Mouse (Mus musculus) spleen, adult 2 months (tissue): ENCODE data around the gene Mthfd1. TPM values are rescaled to one million over a fixed set of nuclear protein-coding genes. Genes with fewer than 3 reads are reported as not detected.

Source experiments
- DNase-seq, 2 experiments: peaks; one replicate each; pipeline versions ENCODE4 v3.0.0 to v3.0.0-alpha.2; 2012 to 2021; ENCODE audit warnings: low spot score in 2 of 2, low read depth in 1 of 2
- H3K27ac ChIP-seq: fragments of 200-500 bp; 2 replicates; pipeline ENCODE4 v1.5.1; 2012; ENCODE audit warnings: low read length, inconsistent platforms; ENCODE audit not compliant: insufficient read depth
- H3K27me3 ChIP-seq: fragments of 200-500 bp; 2 replicates; pipeline ENCODE4 v1.6.1; 2012; ENCODE audit warnings: mild to moderate bottlenecking, moderate library complexity, low read length, inconsistent platforms; ENCODE audit not compliant: control insufficient read depth, insufficient read depth
- H3K36me3 ChIP-seq: fragments of 200-500 bp; 2 replicates; pipeline ENCODE4 v1.6.1; 2012; ENCODE audit warnings: mild to moderate bottlenecking, low read length, inconsistent platforms; ENCODE audit not compliant: control insufficient read depth, insufficient read depth
- H3K4me1 ChIP-seq: fragments of 200-500 bp; 2 replicates; pipeline ENCODE4 v1.6.1; 2011; ENCODE audit warnings: inconsistent platforms; ENCODE audit not compliant: control insufficient read depth, insufficient read depth, insufficient read length
- H3K4me3 ChIP-seq: fragments of 200-500 bp; 2 replicates; pipeline ENCODE4 v1.5.1; 2011; ENCODE audit warnings: mild to moderate bottlenecking, inconsistent platforms; ENCODE audit not compliant: insufficient read depth, insufficient read length; ENCODE audit errors: extremely low read depth
- CTCF ChIP-seq: fragments of 200-500 bp; IDR thresholded peaks from 2 replicates; pipeline ENCODE4 v1.5.1; 2011; ENCODE audit warnings: mild to moderate bottlenecking, inconsistent platforms; ENCODE audit not compliant: insufficient read depth, insufficient read length, insufficient replicate concordance; ENCODE audit errors: extremely low read depth
- POLR2A ChIP-seq: fragments of 200-500 bp; IDR thresholded peaks from 2 replicates; pipeline ENCODE4 v1.6.1; 2011; ENCODE audit warnings: low read depth, low read length, inconsistent platforms
- WGBS: fragments of 180-500 bp; shearing (Covaris S2); methylation state at CpG from one replicate; pipeline ENCODE4 v1.1.7; 2018; 5-methylcytosine and 5-hydroxymethylcytosine counted together
- polyA plus RNA-seq: library from polyadenylated mRNA; depleted of rRNA; stranded (reverse); fragments of >200 nt; gene quantifications from 2 replicates; pipeline ENCODE4 v1.2.3, GENCODE M21; 2012

Mthfd1 gene
- polyA plus RNA-seq, 1 experiment = 17.3 TPM

DNA sequence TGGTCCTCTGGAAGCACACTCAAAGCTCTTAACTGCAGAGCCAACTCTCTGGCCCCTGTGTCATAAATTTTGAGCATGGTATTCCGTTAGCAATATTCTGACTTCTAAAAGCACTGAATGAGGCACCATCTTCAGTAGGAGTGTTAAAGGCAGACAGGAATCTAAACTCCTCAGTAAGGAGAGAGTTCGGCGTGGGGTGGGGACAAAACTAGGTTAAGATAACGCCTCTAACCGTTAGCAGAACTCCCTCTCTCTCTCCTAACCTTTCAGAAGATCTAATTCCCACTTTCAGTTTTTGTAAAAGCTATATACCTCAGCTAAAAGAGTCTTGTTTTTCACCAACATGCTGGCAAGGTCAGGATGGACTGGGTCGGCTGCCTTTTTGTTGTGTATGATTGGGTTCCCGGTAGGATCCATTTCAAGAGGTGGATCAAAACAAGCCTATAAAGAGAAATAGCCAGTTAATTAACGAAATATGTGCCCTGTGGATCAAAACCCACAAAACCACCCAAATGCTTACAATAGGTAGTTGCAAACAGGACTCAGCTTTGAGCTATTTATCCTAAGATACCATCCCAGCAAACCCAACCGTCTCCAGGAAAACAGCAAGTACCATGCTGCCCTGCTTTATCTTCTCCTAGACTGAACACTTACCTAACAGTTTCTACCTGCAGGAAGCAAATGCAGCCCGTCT, 15.8 kb upstream of the Mthfd1 start:
- TF ChIP-seq CTCF (no peak), POLR2A (no peak)
- no peak overlapping the region for H3K27ac ChIP-seq

DNA sequence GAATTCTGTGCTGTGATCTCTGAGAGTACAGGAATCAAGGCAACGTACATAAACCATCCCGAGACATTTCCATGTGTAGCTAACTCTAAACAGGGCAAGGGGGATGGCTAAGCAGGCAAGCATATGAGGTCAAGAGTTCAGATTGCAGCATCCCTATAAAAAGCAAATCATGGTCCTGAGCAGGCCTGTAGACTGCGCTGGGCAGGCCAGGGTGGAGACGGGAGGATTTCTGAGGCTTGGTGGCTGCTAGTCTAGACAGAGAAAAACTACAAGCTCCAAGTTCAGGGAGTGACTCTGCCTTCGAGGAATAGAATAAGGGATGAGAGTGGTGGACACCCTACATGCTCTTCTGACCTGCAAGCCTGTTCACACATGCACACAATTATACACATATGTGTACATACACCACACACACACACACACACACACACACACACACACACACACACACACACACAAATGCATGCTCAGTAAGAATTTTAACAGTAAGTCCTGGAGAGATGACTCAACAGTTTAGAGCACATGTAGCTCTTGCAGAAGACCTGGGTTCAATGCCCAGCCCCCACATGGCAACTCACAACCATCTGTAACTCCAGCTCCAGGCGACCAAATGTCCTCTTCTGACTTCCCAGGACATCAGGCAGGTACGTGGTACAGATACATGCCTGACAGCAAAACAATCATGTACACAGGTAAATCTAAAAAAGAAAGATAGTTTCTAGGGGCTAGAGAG, 15.1 kb upstream of the Mthfd1 start:
- H3K27me3 ChIP-seq = no peaks in the 10 kb centered on the region
- no peaks in the 10 kb centered on the region for H3K36me3 ChIP-seq
- H3K4me1 ChIP-seq = no peaks in the 10 kb centered on the region
- no peak overlapping the region for H3K27ac ChIP-seq
- no peak for DNase-seq
- 87% methylated on average over 7 of the region's 7 CpGs for WGBS
- TF ChIP-seq CTCF (no peak), POLR2A (no peak)
- no peak overlapping the region for H3K4me3 ChIP-seq

More for the DNA sequence above, 15.8 kb upstream of the Mthfd1 start:
- no peak overlapping the region for H3K4me3 ChIP-seq
- no peaks in the 10 kb centered on the region for H3K4me1 ChIP-seq
- no peaks in the 10 kb centered on the region for H3K27me3 ChIP-seq
- DNase-seq = no peak
- 78% methylated on average over 10 of the region's 10 CpGs for WGBS
- H3K36me3 ChIP-seq = no peaks in the 10 kb centered on the region

DNA sequence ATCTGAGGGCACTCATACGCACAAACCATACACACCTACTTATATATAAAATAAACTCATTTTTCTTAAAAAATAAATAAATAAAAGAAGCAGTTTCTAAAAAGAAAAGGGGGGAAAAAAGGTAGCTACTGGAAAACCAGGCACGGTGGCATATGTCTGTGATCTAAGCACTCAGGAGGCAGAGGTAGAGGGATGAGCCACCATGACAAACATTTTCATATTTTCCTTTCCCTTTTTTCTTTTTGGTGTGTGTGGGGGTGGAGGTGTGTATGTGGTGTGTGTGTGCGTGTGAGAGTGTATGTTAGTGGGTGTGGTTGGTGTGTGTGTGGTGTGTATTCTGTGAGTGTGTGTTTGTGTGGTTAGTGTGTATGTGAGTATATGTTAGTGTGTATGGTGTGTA, 14.4 kb upstream of the Mthfd1 start:
- 71% methylated on average over 3 of the region's 3 CpGs for WGBS
- Histone ChIP-seq H3K36me3 (no peaks in the 10 kb centered on the region), H3K27ac (no peak overlapping the region)

DNA sequence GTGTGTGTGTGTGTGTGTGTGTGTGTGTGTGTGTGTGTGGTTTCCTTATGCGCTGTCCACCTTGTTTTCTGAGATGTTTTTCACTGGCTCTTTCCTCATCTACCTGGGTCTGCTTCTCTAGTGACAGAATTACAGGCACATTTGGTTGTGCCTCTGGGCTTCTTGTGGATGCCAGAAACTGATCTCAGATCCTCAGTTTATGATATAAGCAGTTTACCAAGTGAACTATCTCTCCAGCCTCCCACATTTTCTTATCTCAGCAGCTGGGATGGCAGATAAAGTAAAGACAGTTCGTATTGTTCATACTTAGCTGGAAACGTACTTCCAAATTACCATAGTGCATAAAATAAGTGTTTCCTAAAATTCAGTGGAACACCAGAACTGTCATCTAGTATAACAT, 14.0 kb upstream of the Mthfd1 start:
- no peaks in the 10 kb centered on the region for H3K27me3 ChIP-seq
- 78% methylated on average over 3 of the region's 3 CpGs for WGBS
- no peaks in the 10 kb centered on the region for H3K4me1 ChIP-seq
- H3K27ac ChIP-seq = no peak overlapping the region
- H3K36me3 ChIP-seq = no peaks in the 10 kb centered on the region
- no peak overlapping the region for H3K4me3 ChIP-seq
- no peak for TF ChIP-seq POLR2A
- TF ChIP-seq CTCF = no peak
- no peak for DNase-seq

More for the DNA sequence above, 14.4 kb upstream of the Mthfd1 start:
- Histone ChIP-seq H3K27me3 (no peaks in the 10 kb centered on the region), H3K4me1 (no peaks in the 10 kb centered on the region), H3K4me3 (no peak overlapping the region)
- TF ChIP-seq POLR2A (no peak), CTCF (no peak)
- no peak for DNase-seq

DNA sequence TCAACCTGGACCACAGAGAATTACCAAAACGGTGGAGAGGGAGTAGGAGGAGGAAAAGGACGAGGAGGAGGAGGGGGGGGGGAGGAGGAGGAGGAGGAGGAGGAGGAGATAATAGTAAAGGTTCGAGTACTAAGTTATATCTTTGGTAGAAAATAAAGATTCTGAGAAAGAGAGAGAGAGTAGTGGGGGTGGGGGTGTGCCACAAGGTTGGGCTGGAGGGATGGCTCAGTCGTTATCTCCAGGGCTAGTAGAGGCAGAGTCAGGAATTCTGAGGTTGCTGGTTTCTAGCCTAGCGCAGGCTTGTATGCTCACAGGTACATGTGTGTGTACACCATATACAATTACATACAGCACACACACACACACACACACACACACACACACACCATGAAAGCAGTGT, 13.3 kb upstream of the Mthfd1 start:
- no peak for DNase-seq
- H3K4me1 ChIP-seq = no peaks in the 10 kb centered on the region
- no peaks in the 10 kb centered on the region for H3K36me3 ChIP-seq
- H3K4me3 ChIP-seq = no peak overlapping the region
- TF ChIP-seq CTCF (no peak), POLR2A (no peak)
- WGBS = 72% methylated on average over 5 of the region's 5 CpGs
- no peak overlapping the region for H3K27ac ChIP-seq
- H3K27me3 ChIP-seq = no peaks in the 10 kb centered on the region

DNA sequence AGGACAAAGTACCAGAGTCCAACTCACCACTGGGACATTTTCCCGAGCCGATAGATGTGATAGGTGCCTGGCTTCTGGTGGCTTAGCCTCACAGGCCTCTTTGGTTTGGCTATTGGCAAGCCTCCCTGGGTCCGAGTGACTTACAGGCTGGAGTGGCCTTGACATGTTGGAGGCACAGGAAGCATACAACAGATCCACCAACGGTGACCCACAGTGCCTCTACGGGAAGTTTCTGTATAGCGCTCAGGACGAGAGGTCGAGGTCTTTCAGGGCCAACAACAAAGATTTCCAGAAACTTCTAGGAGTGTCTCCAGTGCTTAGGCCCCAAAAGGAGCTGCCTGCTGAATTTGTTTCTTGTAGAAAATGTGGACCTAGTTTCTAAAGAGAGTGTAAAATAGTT, 10.1 kb upstream of the Mthfd1 start:
- H3K4me1 ChIP-seq = no peaks in the 10 kb centered on the region
- H3K36me3 ChIP-seq = no peaks in the 10 kb centered on the region
- no peak for TF ChIP-seq CTCF
- TF ChIP-seq POLR2A = no peak
- no peaks in the 10 kb centered on the region for H3K27me3 ChIP-seq
- no peak overlapping the region for H3K4me3 ChIP-seq
- 85% methylated on average over 8 of the region's 8 CpGs for WGBS
- no peak overlapping the region for H3K27ac ChIP-seq
- no peak for DNase-seq

DNA sequence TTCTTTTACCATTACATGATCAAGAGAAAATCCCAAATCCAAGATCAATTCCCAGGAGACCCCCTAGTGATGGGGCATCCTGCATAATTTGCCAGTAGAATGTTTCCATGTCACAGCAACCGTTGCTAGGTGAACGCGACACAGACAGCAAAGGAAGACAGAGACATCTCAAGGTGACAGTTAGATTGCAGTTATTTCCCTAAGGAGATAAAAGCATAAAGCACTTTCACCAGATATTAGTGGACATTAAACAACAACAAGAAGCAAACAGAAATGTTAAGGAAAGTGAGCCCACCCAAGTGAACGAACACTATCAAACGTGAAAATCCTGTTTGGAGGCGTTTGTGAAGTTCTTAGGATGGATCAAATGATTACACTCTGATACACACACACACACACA, 8.5 kb upstream of the Mthfd1 start, which contains the start of gene Tex21:
Gene Tex21 (minus strand): TSS at position 101 of the 400 bp plus-strand sequence.
- Histone ChIP-seq H3K27me3 (no peaks in the 10 kb centered on the region), H3K36me3 (no peaks in the 10 kb centered on the region), H3K27ac (no peak within 1 kb of the TSS), H3K4me1 (no peaks in the 10 kb centered on the region), H3K4me3 (no peak within 1 kb of the TSS)
- DNase-seq = no peak
- WGBS = 92% methylated on average over 6 of the region's 6 CpGs
- TF ChIP-seq POLR2A (no peak), CTCF (no peak)
